Mouse (Mus musculus) midbrain, embryonic 16.5 days (tissue): ENCODE measurements around the gene Map3k1. TPM values are rescaled to one million over a fixed set of nuclear protein-coding genes. Genes with fewer than 3 reads are reported as not detected.

ENCODE experiments used
- ATAC-seq: fragments of 200-750 bp; cut with Nextera tagmentation; 2 replicates; pipeline ENCODE4 v1.8.0; 2017; ENCODE audit warnings: moderate TSS enrichment
- H3K27ac ChIP-seq: fragments of 300-500 bp; sonication (generic); 2 replicates; pipeline ENCODE4 v1.5.1; 2014; ENCODE audit warnings: mild to moderate bottlenecking, low read length, mixed read lengths
- H3K27me3 ChIP-seq: fragments of 300-500 bp; sonication (generic); 2 replicates; pipeline ENCODE4 v1.6.1; 2014; ENCODE audit warnings: low read depth, low read length, mixed read lengths; ENCODE audit not compliant: control insufficient read depth, insufficient read depth
- H3K36me3 ChIP-seq: fragments of 300-500 bp; sonication (generic); 2 replicates; pipeline ENCODE4 v1.6.1; 2014; ENCODE audit warnings: mild to moderate bottlenecking, low read length, moderate library complexity, mixed read lengths; ENCODE audit not compliant: control insufficient read depth, insufficient read depth
- H3K4me1 ChIP-seq: fragments of 300-500 bp; sonication (generic); 2 replicates; pipeline ENCODE4 v1.6.1; 2014; ENCODE audit warnings: mild to moderate bottlenecking, low read length, mixed read lengths; ENCODE audit not compliant: control insufficient read depth, insufficient read depth
- H3K4me2 ChIP-seq: fragments of 300-500 bp; sonication (generic); 2 replicates; pipeline ENCODE4 v1.6.1; 2014; ENCODE audit warnings: mild to moderate bottlenecking, low read length, mixed read lengths
- H3K4me3 ChIP-seq: fragments of 300-500 bp; sonication (generic); 2 replicates; pipeline ENCODE4 v1.5.1; 2014; ENCODE audit warnings: low read depth, mild to moderate bottlenecking, low read length, moderate library complexity, mixed read lengths
- H3K9ac ChIP-seq: fragments of 300-500 bp; sonication (generic); 2 replicates; pipeline ENCODE4 v1.6.1; 2014; ENCODE audit warnings: low read depth, low read length, mixed read lengths
- H3K9me3 ChIP-seq: fragments of 300-500 bp; sonication (generic); replicated peaks from 2 replicates; pipeline ENCODE4 v1.6.1; 2014; ENCODE audit warnings: mild to moderate bottlenecking, low read length, mixed read lengths; ENCODE audit not compliant: control insufficient read depth, poor library complexity, severe bottlenecking
- WGBS: fragments of 180-500 bp; shearing (Covaris S2); extraction: QIAGEN DNeasy Blood & Tissue Kit; methylation state at CpG from one replicate; pipeline ENCODE4 v1.1.7; 2014; 5-methylcytosine and 5-hydroxymethylcytosine counted together
- polyA plus RNA-seq: library from polyadenylated mRNA; unstranded; fragments of >200 nt; fragmentation: Nextera tagmentation; extraction: Ambion mirVana; gene quantifications from 2 replicates; pipeline ENCODE4 v1.2.1, GENCODE M21; 2015

Map3k1 gene
- polyA plus RNA-seq, 1 experiment from 2014 or later = 10.5 TPM

GRCm38 (mm10) chr13:111816431-111816830 lies 7.6 kb upstream of the Map3k1 start:
- WGBS = 82% methylated on average over 3 of the region's 3 CpGs
- no peak overlapping the region for H3K4me2 ChIP-seq
- H3K9ac ChIP-seq = no peak overlapping the region
- no peaks in the 10 kb centered on the region; the same call in 1 of the 2 replicates for H3K27me3 ChIP-seq
- no peak overlapping the region for H3K4me3 ChIP-seq
- no peaks in the 10 kb centered on the region for H3K36me3 ChIP-seq
- 0 out of 2 replicates have a peak, but pooled peaks cover 2% of the 10 kb centered on the region for H3K9me3 ChIP-seq
- H3K27ac ChIP-seq = no peak overlapping the region
- no peak for ATAC-seq
- no peaks in the 10 kb centered on the region for H3K4me1 ChIP-seq

GRCm38 (mm10) chr13:111815486-111815885 lies 6.7 kb upstream of the Map3k1 start:
- no peak overlapping the region for H3K27ac ChIP-seq
- no peaks in the 10 kb centered on the region; the same call in 1 of the 2 replicates for H3K4me1 ChIP-seq
- no peaks in the 10 kb centered on the region; the same call in 1 of the 2 replicates for H3K27me3 ChIP-seq
- H3K36me3 ChIP-seq = no peaks in the 10 kb centered on the region
- WGBS = 96% methylated on average over 4 of the region's 4 CpGs
- no peak for ATAC-seq
- H3K4me2 ChIP-seq = no peak overlapping the region
- H3K9me3 ChIP-seq = 0 out of 2 replicates have a peak, but pooled peaks cover 2% of the 10 kb centered on the region
- H3K9ac ChIP-seq = no peak overlapping the region
- H3K4me3 ChIP-seq = no peak overlapping the region

GRCm38 (mm10) chr13:111815017-111815416 lies 6.2 kb upstream of the Map3k1 start:
- Histone ChIP-seq H3K9me3 (0 out of 2 replicates have a peak, but pooled peaks cover 2% of the 10 kb centered on the region), H3K4me2 (no peak overlapping the region), H3K27me3 (no peaks in the 10 kb centered on the region; the same call in 1 of the 2 replicates), H3K27ac (no peak overlapping the region), H3K36me3 (no peaks in the 10 kb centered on the region), H3K9ac (no peak overlapping the region), H3K4me1 (peaks cover under 1% of the 10 kb centered on the region; the same call in 1 of the 2 replicates), H3K4me3 (no peak overlapping the region)
- no peak for ATAC-seq
- 98% methylated on average over 7 of the region's 7 CpGs for WGBS

- ATAC-seq = no peak
- Histone ChIP-seq H3K9ac (no peak overlapping the region), H3K27ac (no peak overlapping the region), H3K9me3 (0 out of 2 replicates have a peak, but pooled peaks cover 2% of the 10 kb centered on the region), H3K4me1 (peaks cover 2% of the 10 kb centered on the region; the same call in 1 of the 2 replicates), H3K36me3 (no peaks in the 10 kb centered on the region), H3K27me3 (no peaks in the 10 kb centered on the region; the same call in 1 of the 2 replicates), H3K4me3 (no peak overlapping the region), H3K4me2 (no peak overlapping the region)
- 92% methylated on average over 2 of the region's 2 CpGs for whole genome bisulfite sequencing
Observed at GRCm38 (mm10) chr13:111812647-111813046, 3.9 kb upstream of the Map3k1 start.

GRCm38 (mm10) chr13:111810998-111811628 lies 2.3 kb upstream of the Map3k1 start:
- no peak overlapping the region for H3K4me2 ChIP-seq
- no peak overlapping the region for H3K9ac ChIP-seq
- no peaks in the 10 kb centered on the region for H3K36me3 ChIP-seq
- H3K4me1 ChIP-seq = peaks cover 5% of the 10 kb centered on the region
- H3K27me3 ChIP-seq = no peaks in the 10 kb centered on the region; the same call in 1 of the 2 replicates
- no peak overlapping the region for H3K27ac ChIP-seq
- no peak overlapping the region for H3K4me3 ChIP-seq
- H3K9me3 ChIP-seq = 0 out of 2 replicates have a peak, but pooled peaks cover 2% of the 10 kb centered on the region
- no peak for ATAC-seq
- 87% methylated on average over 13 of the region's 13 CpGs for WGBS

- no peaks in the 10 kb centered on the region for H3K36me3 ChIP-seq
- no peaks in the 10 kb centered on the region; the same call in 1 of the 2 replicates for H3K27me3 ChIP-seq
- peak overlapping the region; percentile 81 for H3K4me2 ChIP-seq
- ATAC-seq = peak; percentile 77
- H3K27ac ChIP-seq = peak overlapping the region; percentile 99
- H3K4me1 ChIP-seq = peaks cover 16% of the 10 kb centered on the region
- H3K4me3 ChIP-seq = peak overlapping the region; percentile 93
- WGBS = under 1% methylated on average over 29 of the region's 29 CpGs
- peak overlapping the region; percentile 91 for H3K9ac ChIP-seq
- no peaks in the 10 kb centered on the region for H3K9me3 ChIP-seq
Observed at GRCm38 (mm10) chr13:111809466-111810228, 854 bp upstream of the Map3k1 start.

GRCm38 (mm10) chr13:111808387-111808636 lies 481 bp downstream of the Map3k1 start:
- Histone ChIP-seq H3K4me2 (peak overlapping the region; percentile 92), H3K27me3 (no peaks in the 10 kb centered on the region; the same call in 1 of the 2 replicates), H3K4me1 (peaks cover 19% of the 10 kb centered on the region), H3K36me3 (no peaks in the 10 kb centered on the region), H3K9me3 (no peaks in the 10 kb centered on the region), H3K27ac (peak overlapping the region; percentile 99), H3K9ac (peak overlapping the region; percentile 91), H3K4me3 (peak overlapping the region; percentile 93)
- 0% methylated on average over 27 of the region's 38 CpGs for WGBS
- peak; percentile 71 for ATAC-seq

GRCm38 (mm10) chr13:111807596-111808386 lies 1.0 kb downstream of the Map3k1 start:
- Histone ChIP-seq H3K4me3 (peak overlapping the region; percentile 93), H3K36me3 (no peaks in the 10 kb centered on the region), H3K27ac (peak overlapping the region; percentile 99), H3K27me3 (no peaks in the 10 kb centered on the region; the same call in 1 of the 2 replicates), H3K9ac (peak overlapping the region; percentile 91), H3K4me2 (peak overlapping the region; percentile 92), H3K9me3 (no peaks in the 10 kb centered on the region), H3K4me1 (peaks cover 19% of the 10 kb centered on the region)
- ATAC-seq = peak; percentile 13
- under 1% methylated on average over 53 of the region's 79 CpGs for WGBS
